Mouse (Mus musculus) liver, adult (tissue): ENCODE results near the gene Pde6g.

Source experiments
- GATA4 ChIP-seq: IDR thresholded peaks from 2 replicates; pipeline ENCODE4 v1.6.1; 2014; ENCODE audit warnings: mild to moderate bottlenecking, low read length; ENCODE audit not compliant: insufficient replicate concordance

Gene Pde6g

GRCm38 (mm10) chr11:120454965-120455364 lies 1.7 kb upstream of the Pde6g start:
- TF ChIP-seq GATA4, result no peak

GRCm38 (mm10) chr11:120452246-120452645 lies 1.1 kb downstream of the Pde6g start:
- TF ChIP-seq GATA4, result no peak

GRCm38 (mm10) chr11:120447179-120447578 lies 6.1 kb downstream of the Pde6g start:
- no peak for TF ChIP-seq GATA4

GRCm38 (mm10) chr11:120445475-120445874 lies 7.8 kb downstream of the Pde6g start:
- TF ChIP-seq GATA4, result no peak

GRCm38 (mm10) chr11:120444106-120444505 lies 9.2 kb downstream of the Pde6g start:
- no peak for TF ChIP-seq GATA4

GRCm38 (mm10) chr11:120442765-120443280 lies 10.5 kb downstream of the Pde6g start:
- TF ChIP-seq GATA4, result no peak

GRCm38 (mm10) chr11:120442344-120442743 lies 11.0 kb downstream of the Pde6g start, which contains the start of gene Tspan10:
Tspan10 (plus strand) TSS chr11:120442644.
- TF ChIP-seq GATA4, result no peak

- TF ChIP-seq GATA4, result no peak
These were observed 15.4 kb downstream of the Pde6g start for GRCm38 (mm10) chr11:120437857-120438385.

- TF ChIP-seq GATA4, result no peak
These were observed 16.0 kb downstream of the Pde6g start, which contains the start of gene Nploc4 for GRCm38 (mm10) chr11:120437152-120437856. Nploc4 (minus strand) TSS chr11:120437708.

GRCm38 (mm10) chr11:120426727-120427126 lies 26.6 kb downstream of the Pde6g start:
- no peak for TF ChIP-seq GATA4

GRCm38 (mm10) chr11:120423569-120424295 lies 29.6 kb downstream of the Pde6g start:
- TF ChIP-seq GATA4, result no peak

GRCm38 (mm10) chr11:120422651-120423568 lies 30.4 kb downstream of the Pde6g start:
- TF ChIP-seq GATA4, result no peak

GRCm38 (mm10) chr11:120418592-120418991 lies 34.7 kb downstream of the Pde6g start:
- no peak for TF ChIP-seq GATA4

- no peak for TF ChIP-seq GATA4
These were observed 35.4 kb downstream of the Pde6g start for GRCm38 (mm10) chr11:120417852-120418251.

- no peak for TF ChIP-seq GATA4
These were observed 46.9 kb downstream of the Pde6g start for GRCm38 (mm10) chr11:120406445-120406844.
